Mouse (Mus musculus) intestine, embryonic 15.5 days (tissue): ENCODE measurements around the gene Slc30a5. TPM values are rescaled to one million over a fixed set of nuclear protein-coding genes. Genes with fewer than 3 reads are reported as not detected.

Experiments used
- ATAC-seq: fragments of 200-750 bp; cut with Nextera tagmentation; 2 replicates; pipeline ENCODE4 v1.8.0; 2017; ENCODE audit warnings: moderate TSS enrichment, moderate library complexity
- H3K27ac ChIP-seq: fragments of 300-500 bp; sonication (generic); 2 replicates; pipeline ENCODE4 v1.5.1; 2015; ENCODE audit warnings: mild to moderate bottlenecking, inconsistent platforms
- H3K27me3 ChIP-seq: fragments of 300-500 bp; sonication (generic); replicated peaks from 2 replicates; pipeline ENCODE4 v1.6.1; 2015; ENCODE audit warnings: inconsistent platforms
- H3K36me3 ChIP-seq: fragments of 300-500 bp; sonication (generic); 2 replicates; pipeline ENCODE4 v1.6.1; 2015; ENCODE audit warnings: inconsistent platforms
- H3K4me1 ChIP-seq: fragments of 300-500 bp; sonication (generic); replicated peaks from 2 replicates; pipeline ENCODE4 v1.6.1; 2015; ENCODE audit warnings: inconsistent platforms
- H3K4me2 ChIP-seq: fragments of 300-500 bp; sonication (generic); replicated peaks from 2 replicates; pipeline ENCODE4 v1.6.1; 2015; ENCODE audit warnings: mild to moderate bottlenecking, inconsistent platforms
- H3K4me3 ChIP-seq: fragments of 300-500 bp; sonication (generic); replicated peaks from 2 replicates; pipeline ENCODE4 v1.5.1; 2015; ENCODE audit warnings: inconsistent platforms
- H3K9ac ChIP-seq: fragments of 300-500 bp; sonication (generic); 2 replicates; pipeline ENCODE4 v1.6.1; 2015; ENCODE audit warnings: inconsistent platforms
- H3K9me3 ChIP-seq: fragments of 300-500 bp; sonication (generic); 2 replicates; pipeline ENCODE4 v1.6.1; 2016; ENCODE audit warnings: inconsistent platforms
- WGBS: fragments of 180-500 bp; shearing (Covaris S2); methylation state at CpG from one replicate; pipeline ENCODE4 v1.1.7; 2015; 5-methylcytosine and 5-hydroxymethylcytosine counted together
- polyA plus RNA-seq: library from polyadenylated mRNA; unstranded; fragments of >200 nt; fragmentation: Nextera tagmentation; extraction: Ambion mirVana; gene quantifications from 2 replicates; pipeline ENCODE4 v1.2.1, GENCODE M21; 2015

Slc30a5 gene
- polyA plus RNA-seq, 1 experiment from 2014 or later: 68.7 TPM

GRCm38 (mm10) chr13:100786414-100786867 is 46.8 kb downstream of the Slc30a5 start, which contains the start of gene Ccnb1:
Gene Ccnb1 (minus strand): TSS chr13:100786570.
- peak; percentile 98 for ATAC-seq
- Histone ChIP-seq H3K27me3 (no peaks in the 10 kb centered on the region), H3K36me3 (peaks cover 7% of the 10 kb centered on the region; the same call in 1 of the 2 replicates), H3K4me2 (peak within 1 kb of the TSS; percentile 80), H3K27ac (peak within 1 kb of the TSS; percentile 67), H3K9me3 (no peaks in the 10 kb centered on the region), H3K4me3 (peak within 1 kb of the TSS; percentile 80), H3K9ac (peak within 1 kb of the TSS; percentile 67), H3K4me1 (peaks cover 15% of the 10 kb centered on the region)
- WGBS: under 1% methylated on average over 35 of the region's 35 CpGs

- peak overlapping the region; percentile 80 for H3K4me2 ChIP-seq
- peak overlapping the region; percentile 67 for H3K27ac ChIP-seq
- peaks cover 7% of the 10 kb centered on the region; the same call in 1 of the 2 replicates for H3K36me3 ChIP-seq
- H3K9me3 ChIP-seq: no peaks in the 10 kb centered on the region
- ATAC-seq: peak; percentile 50
- no peaks in the 10 kb centered on the region for H3K27me3 ChIP-seq
- H3K4me3 ChIP-seq: peak overlapping the region; percentile 80
- H3K4me1 ChIP-seq: peaks cover 15% of the 10 kb centered on the region
- H3K9ac ChIP-seq: peak overlapping the region; percentile 67
- under 1% methylated on average over 30 of the region's 30 CpGs for WGBS
Observed at GRCm38 (mm10) chr13:100785806-100786413, 47.3 kb downstream of the Slc30a5 start.

- H3K36me3 ChIP-seq: no peaks in the 10 kb centered on the region
- WGBS: 72% methylated on average over 3 of the region's 3 CpGs
- ATAC-seq: no peak
Observed at GRCm38 (mm10) chr13:100777491-100777890, 55.7 kb downstream of the Slc30a5 start.

GRCm38 (mm10) chr13:100776710-100777109 is 56.5 kb downstream of the Slc30a5 start:
- no peak for ATAC-seq
- no peaks in the 10 kb centered on the region for H3K27me3 ChIP-seq
- WGBS: 62% methylated on average over 6 of the region's 6 CpGs

More at GRCm38 (mm10) chr13:100777491-100777890, 55.7 kb downstream of the Slc30a5 start:
- 0 out of 2 replicates have a peak, but pooled peaks cover 7% of the 10 kb centered on the region for H3K4me1 ChIP-seq
- no peaks in the 10 kb centered on the region for H3K9me3 ChIP-seq
- no peak overlapping the region for H3K4me2 ChIP-seq
- no peak overlapping the region for H3K9ac ChIP-seq
- H3K4me3 ChIP-seq: no peak overlapping the region
- H3K27me3 ChIP-seq: no peaks in the 10 kb centered on the region
- H3K27ac ChIP-seq: no peak overlapping the region

GRCm38 (mm10) chr13:100776056-100776419 is 57.2 kb downstream of the Slc30a5 start:
- H3K4me2 ChIP-seq: peak overlapping the region; percentile 92
- H3K4me3 ChIP-seq: peak overlapping the region; percentile 84
- no peak overlapping the region for H3K27ac ChIP-seq
- peak; percentile 6; the same call in 1 of the 2 replicates for ATAC-seq
- H3K4me1 ChIP-seq: 0 out of 2 replicates have a peak, but pooled peaks cover 7% of the 10 kb centered on the region
- H3K27me3 ChIP-seq: no peaks in the 10 kb centered on the region
- 9% methylated on average over 8 of the region's 8 CpGs for WGBS
- no peaks in the 10 kb centered on the region for H3K9me3 ChIP-seq
- peak overlapping the region; percentile 80; the same call in 1 of the 2 replicates for H3K9ac ChIP-seq
- no peaks in the 10 kb centered on the region for H3K36me3 ChIP-seq

More at GRCm38 (mm10) chr13:100776710-100777109, 56.5 kb downstream of the Slc30a5 start:
- Histone ChIP-seq H3K9ac (no peak overlapping the region), H3K4me2 (no peak overlapping the region), H3K9me3 (no peaks in the 10 kb centered on the region), H3K36me3 (no peaks in the 10 kb centered on the region), H3K4me1 (0 out of 2 replicates have a peak, but pooled peaks cover 7% of the 10 kb centered on the region), H3K4me3 (no peak overlapping the region), H3K27ac (no peak overlapping the region)

GRCm38 (mm10) chr13:100775252-100776055 is 57.8 kb downstream of the Slc30a5 start, which contains the start of gene Cenph:
Gene Cenph (minus strand): TSS chr13:100775899.
- Histone ChIP-seq H3K9me3 (no peaks in the 10 kb centered on the region), H3K9ac (peak within 1 kb of the TSS; percentile 80), H3K4me3 (peak within 1 kb of the TSS; percentile 84), H3K36me3 (no peaks in the 10 kb centered on the region), H3K4me2 (peak within 1 kb of the TSS; percentile 92), H3K4me1 (0 out of 2 replicates have a peak, but pooled peaks cover 7% of the 10 kb centered on the region), H3K27me3 (no peaks in the 10 kb centered on the region), H3K27ac (peak within 1 kb of the TSS; percentile 60; the same call in 1 of the 2 replicates)
- ATAC-seq: peak; percentile 95
- WGBS: under 1% methylated on average over 46 of the region's 46 CpGs

- peaks cover 4% of the 10 kb centered on the region; the same call in 1 of the 2 replicates for H3K36me3 ChIP-seq
- peak overlapping the region; percentile 80; the same call in 1 of the 2 replicates for H3K9ac ChIP-seq
- H3K4me3 ChIP-seq: peak overlapping the region; percentile 84
- 0 out of 2 replicates have a peak, but pooled peaks cover 7% of the 10 kb centered on the region for H3K4me1 ChIP-seq
- no peaks in the 10 kb centered on the region for H3K9me3 ChIP-seq
- no peak overlapping the region for H3K27ac ChIP-seq
- peak overlapping the region; percentile 92 for H3K4me2 ChIP-seq
- no peaks in the 10 kb centered on the region for H3K27me3 ChIP-seq
- no peak for ATAC-seq
Observed at GRCm38 (mm10) chr13:100774704-100775103, 58.5 kb downstream of the Slc30a5 start.

GRCm38 (mm10) chr13:100755329-100755728 is 77.9 kb downstream of the Slc30a5 start:
- H3K9me3 ChIP-seq: no peaks in the 10 kb centered on the region
- no peak overlapping the region for H3K27ac ChIP-seq
- WGBS: 87% methylated on average over 2 of the region's 2 CpGs
- ATAC-seq: no peak
- H3K36me3 ChIP-seq: 0 out of 2 replicates have a peak, but pooled peaks cover 7% of the 10 kb centered on the region
- H3K4me3 ChIP-seq: no peak overlapping the region
- no peak overlapping the region for H3K4me2 ChIP-seq
- no peaks in the 10 kb centered on the region for H3K4me1 ChIP-seq
- no peak overlapping the region for H3K9ac ChIP-seq
- no peaks in the 10 kb centered on the region for H3K27me3 ChIP-seq

- no peak for ATAC-seq
- no peaks in the 10 kb centered on the region for H3K4me1 ChIP-seq
- H3K9me3 ChIP-seq: no peaks in the 10 kb centered on the region
- no peak overlapping the region for H3K27ac ChIP-seq
- no peak overlapping the region for H3K4me3 ChIP-seq
- H3K9ac ChIP-seq: no peak overlapping the region
- no peaks in the 10 kb centered on the region for H3K27me3 ChIP-seq
- 69% methylated on average over 4 of the region's 4 CpGs for WGBS
- H3K36me3 ChIP-seq: no peaks in the 10 kb centered on the region
- no peak overlapping the region for H3K4me2 ChIP-seq
Observed at GRCm38 (mm10) chr13:100754186-100754585, 79.0 kb downstream of the Slc30a5 start.

GRCm38 (mm10) chr13:100753011-100753410 is 80.2 kb downstream of the Slc30a5 start:
- H3K9ac ChIP-seq: no peak overlapping the region
- no peaks in the 10 kb centered on the region for H3K9me3 ChIP-seq
- no peak for ATAC-seq
- no peaks in the 10 kb centered on the region for H3K27me3 ChIP-seq
- no peaks in the 10 kb centered on the region for H3K4me1 ChIP-seq
- no peak overlapping the region for H3K27ac ChIP-seq
- no peak overlapping the region for H3K4me3 ChIP-seq
- no peaks in the 10 kb centered on the region for H3K36me3 ChIP-seq
- no peak overlapping the region for H3K4me2 ChIP-seq
- 80% methylated on average over 6 of the region's 6 CpGs for WGBS
